Mouse (Mus musculus) v-Abl transformed pro-B cells (cell line): ENCODE data around the gene Nfic.

Source experiments
- in situ Hi-C, 2 experiments: fragments of 400-800 bp; cut with MboI; formaldehyde crosslinking; loops; one replicate each; pipeline ENCODE4 v1.15.1; 2025; ENCODE audit not compliant: unreplicated experiment in 2 of 2

Nfic gene

DNA sequence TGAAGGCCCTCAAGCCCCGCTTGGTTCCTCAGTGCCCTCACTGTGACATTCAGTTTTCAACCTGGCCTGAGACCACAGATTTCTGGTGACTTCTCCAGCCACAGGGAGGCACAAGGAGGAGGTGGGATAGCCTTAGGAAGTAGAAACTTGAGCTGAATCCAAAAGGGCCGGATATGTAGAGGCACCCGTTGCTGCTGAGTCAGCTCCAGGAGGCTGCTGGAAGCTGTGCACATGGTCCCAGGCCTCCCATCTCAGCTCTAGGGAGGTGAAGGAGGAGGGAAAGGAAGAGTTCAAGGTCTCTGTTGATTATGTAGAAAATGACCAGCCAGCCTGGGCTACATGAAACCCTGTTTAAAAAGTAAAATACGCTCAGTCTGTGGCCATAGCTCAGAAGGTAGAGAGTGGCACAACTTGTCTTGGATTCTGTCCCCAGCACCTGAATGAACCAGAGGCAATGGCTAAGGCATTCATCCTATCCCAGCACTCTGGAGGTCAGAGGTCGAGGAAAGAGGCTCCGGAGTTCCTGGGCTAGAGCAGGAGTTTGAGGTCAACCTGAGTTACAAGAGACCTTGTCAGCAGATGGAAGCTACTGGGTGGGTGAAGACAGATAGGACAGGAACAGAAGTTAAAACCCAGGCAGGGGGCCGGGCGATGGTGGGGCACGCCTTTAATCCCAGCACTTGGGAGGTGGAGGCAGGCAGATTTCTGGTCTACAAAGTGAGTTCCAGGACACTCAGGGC is 100.5 kb downstream of the Nfic start:
- in situ Hi-C loops, result no loop called here

DNA sequence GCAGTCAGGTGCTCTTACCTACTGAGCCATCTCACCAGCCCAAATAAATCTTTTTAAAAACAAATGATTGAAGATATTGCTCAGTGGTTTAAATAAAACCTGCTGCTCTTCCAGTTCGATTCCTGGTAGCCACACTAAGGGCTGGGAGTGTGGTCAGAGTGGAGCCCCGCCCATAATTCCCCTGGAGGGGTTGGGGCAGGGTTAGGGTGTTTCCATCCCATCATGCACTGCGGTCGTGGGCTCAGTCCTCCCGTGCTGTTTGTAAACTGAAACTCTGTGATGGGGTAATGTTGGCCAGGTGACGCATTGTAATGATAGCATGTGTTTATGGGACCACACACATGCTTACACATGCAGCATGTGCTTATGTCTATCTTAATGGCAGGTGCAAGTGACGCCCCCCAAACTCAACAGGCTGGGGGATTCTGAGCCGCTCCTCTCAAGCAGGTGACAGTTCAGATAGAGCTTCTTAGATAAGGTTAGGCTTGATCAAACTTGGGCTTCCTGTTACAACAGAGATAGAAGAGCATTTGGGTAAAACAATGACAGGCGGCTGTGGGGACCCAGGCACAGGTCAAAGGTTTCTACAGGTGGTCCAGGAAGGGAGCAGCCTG is 103.7 kb downstream of the Nfic start:
- in situ Hi-C loops, result no loop called here

DNA sequence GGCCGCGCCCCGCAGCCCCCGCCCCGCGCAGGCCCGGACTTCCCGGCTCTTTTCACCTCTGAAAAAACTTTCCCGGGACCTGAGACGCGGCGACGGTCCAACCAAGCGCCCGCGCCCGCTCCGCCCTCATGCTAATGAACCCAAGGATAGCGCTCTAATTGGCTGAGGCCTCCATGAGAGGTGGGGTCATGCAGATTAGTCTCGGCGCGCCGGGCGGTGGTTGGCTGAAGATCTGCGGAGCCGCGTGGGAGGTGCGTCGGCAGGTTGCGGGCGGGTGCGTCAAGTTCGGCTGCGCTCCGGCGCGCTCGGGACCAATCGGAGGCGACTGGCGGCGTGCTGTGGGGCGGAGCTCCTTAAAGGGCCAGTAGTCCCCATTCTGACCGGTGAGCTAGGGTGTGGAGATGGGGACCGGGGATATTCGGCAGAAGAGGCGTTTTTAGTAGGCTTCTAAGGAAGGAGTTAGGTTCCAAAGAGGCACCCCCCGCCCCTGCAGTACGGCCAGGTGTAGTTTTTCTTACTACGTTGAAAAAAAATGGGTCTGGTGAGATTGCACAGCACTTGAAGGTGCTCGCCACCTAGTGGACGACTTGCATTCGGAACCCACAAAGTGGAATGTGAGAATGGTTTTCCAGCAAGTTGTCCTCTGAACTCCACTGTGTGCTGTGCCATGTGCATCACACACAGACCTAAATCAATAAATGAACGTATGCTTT is 104.9 kb downstream of the Nfic start, which contains the start of gene Hmg20b:
Gene Hmg20b, minus strand, starts transcription at position 130 of the 713 bp plus-strand sequence.
- in situ Hi-C loops, result no loop called here

DNA sequence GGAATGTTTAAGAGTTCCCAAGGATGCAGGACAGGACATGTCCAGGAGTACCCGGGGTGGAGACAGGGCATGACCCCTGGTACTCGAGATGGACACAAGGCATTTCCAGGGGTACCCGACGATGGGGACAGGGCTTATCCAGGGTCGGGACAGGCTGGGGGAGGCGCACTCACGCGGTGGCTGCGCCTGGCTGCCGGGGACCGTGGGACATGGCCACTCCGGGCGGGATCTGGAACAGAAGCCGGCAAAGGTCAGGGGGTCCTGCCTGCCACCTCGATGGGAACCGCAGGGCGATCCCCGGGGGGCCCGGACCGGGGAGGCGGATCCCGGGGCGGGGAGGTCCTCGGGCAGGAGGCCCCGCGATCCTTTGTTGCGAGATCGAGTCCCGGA is 105.5 kb downstream of the Nfic start:
- in situ Hi-C loops, result no loop called here

DNA sequence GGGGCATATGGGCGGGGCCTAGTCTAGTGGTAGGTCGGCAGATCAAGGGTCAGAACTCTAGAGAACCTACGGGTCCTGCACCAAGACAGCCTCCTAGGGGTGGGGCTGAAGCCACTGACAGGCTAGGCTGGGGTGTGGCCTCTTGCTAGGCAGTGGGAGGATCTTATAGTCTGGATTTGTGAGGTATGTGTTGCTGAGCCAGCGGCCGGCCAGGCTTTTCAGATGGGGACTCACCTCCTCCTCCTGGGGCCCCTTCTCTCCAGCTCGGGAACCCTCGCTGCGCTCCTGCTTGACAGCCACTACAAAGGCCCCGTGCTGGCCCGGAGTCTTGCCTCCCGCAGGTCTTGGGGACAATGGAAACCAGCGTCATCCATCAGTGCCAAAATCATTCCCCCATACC is 106.3 kb downstream of the Nfic start:
- in situ Hi-C loops, result no loop called here

DNA sequence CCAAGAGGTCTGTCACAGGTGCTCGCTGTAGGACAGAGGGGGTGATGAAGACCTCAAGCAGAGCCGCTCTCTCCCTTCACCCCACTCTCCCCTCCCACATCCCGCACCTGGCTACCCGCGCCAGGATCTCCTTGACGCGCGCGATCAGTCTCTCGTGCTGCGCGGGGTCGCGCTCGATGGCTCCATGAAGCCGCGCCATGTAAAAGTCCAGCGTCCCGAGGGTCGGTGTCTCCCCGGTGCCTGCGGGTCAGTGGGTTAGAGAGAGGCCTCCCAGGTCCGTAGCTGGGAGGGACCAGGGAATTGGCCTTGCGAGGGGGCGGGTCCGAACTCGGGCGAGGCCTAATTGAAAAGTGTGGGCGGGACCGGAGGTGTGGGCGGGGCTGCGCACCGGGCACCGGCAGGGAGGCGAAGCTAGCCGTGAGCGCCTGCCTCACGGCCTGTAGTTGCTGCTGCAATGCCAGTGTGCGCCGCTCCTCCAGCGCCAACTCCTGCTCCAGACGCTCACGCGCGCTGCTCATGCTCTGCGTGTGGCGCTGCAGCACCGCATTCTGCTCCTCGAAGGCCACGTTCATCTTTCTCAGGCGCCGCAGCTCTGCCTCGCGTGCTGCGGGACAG is 108.9 kb downstream of the Nfic start:
- in situ Hi-C loops, result no loop called here
